Mouse (Mus musculus) left cerebral cortex, postnatal 4 days (tissue): Measurements from ENCODE around the gene Exoc6. TPM values are rescaled to one million over a fixed set of nuclear protein-coding genes. Genes with fewer than 3 reads are reported as not detected.

Experiments used
- DNase-seq: peaks from one replicate; pipeline ENCODE4 v3.0.0-alpha.2; 2022
- intact Hi-C: fragments of 180-260 bp; cut with DNase I; formaldehyde crosslinking; loops from one replicate; pipeline ENCODE4 v1.15.1; 2025
- total RNA-seq, 2 experiments: library from RNA; stranded (reverse); gene quantifications; 2 replicates each; pipeline ENCODE4 v1.2.3; 2021

The Exoc6 gene
- total RNA-seq, 2 experiments from 2014 or later: 54.5 to 55.5 TPM

DNA sequence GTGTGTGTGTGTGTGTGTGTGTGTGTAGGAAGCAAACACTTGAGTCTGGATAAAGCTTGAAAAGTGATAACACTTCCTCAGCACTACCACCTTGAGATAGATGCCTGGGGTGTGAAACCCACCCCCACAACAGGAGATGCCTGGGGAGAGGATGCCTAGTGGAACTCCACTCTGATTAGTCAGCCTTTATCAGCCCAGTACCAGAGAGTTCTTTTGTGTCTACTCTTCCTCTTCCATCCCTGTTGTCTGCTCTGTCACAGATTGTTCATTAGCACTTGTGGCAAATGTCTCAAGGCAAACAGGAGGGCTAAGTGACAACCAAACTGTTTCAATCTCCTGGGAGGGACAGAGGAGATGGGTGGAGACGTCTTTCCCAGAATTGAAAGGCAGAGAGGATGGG, 168.9 kb downstream of the Exoc6 start:
- DNase-seq: no peak
- intact Hi-C loops: no loop called here

DNA sequence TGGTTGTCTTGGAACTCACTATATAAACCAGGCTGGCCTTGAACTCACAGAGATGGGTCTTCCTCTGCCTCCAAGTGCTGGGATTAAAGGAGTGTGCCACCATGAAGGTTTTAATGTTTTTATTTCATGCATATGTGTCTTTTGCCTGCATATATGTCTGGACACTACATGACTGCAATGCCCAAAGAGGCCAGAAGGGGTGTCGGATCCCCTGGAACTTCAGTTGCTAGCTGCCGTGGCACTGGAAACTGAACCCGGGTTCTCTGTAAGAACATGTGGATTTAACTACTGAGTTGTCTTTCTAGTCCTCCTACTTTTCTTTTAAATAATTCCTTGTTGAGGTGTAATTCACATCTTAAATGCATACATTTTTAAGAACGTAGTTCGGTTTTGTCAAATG, 174.4 kb downstream of the Exoc6 start:
- intact Hi-C loops: no loop called here
- no peak for DNase-seq

DNA sequence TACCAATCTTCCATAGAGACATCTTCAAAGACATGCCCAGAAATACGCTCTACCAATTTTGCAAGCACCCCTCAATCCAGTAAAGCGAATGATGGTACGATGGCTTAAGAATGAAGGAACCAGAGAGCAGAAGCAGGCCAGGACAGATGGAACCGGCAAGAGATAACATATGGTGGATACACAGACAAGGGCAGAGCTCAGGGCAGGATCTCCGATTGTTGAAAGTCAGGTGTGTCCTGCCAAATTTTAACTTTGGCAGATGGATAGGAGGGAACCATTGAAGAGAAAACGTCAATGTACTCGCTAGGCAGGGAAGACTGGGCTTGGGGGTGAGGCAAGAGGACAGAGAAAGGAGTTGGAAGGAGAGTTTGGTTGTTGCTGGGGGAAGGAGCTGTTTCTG, 176.4 kb downstream of the Exoc6 start:
- intact Hi-C loops: no loop called here
- DNase-seq: no peak

DNA sequence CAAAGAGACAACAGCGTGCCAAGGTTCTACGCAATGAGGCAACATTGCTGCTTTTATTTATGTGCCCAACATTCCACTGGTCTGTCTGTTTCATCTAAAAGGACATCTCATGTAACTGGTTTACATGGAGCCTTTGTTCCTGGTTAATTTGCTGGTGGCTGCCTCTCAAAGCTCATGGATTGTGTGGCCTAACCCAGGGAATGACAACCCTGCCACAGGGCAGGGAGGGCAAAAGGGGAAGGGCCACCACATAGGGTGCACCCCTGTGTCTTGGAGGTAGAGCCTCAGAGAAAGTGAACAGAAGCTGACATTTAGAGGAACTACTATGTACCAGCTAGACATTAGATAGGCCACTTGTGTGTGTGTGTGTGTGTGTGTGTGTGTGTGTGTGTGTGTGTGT, 177.1 kb downstream of the Exoc6 start:
- no peak for DNase-seq
- intact Hi-C loops: no loop called here

Other genes starting within 250 kb of the Exoc6 start
- gene Ide, start 212.6 kb upstream of the Exoc6 start, total RNA-seq: 10 to 100 TPM; 43.3 to 48.0 TPM
- gene Kif11, start 174.0 kb upstream of the Exoc6 start, total RNA-seq: 1 to 10 TPM; 6.9 to 7.0 TPM
- gene Hhex, start 115.6 kb upstream of the Exoc6 start, total RNA-seq: 1 to 10 TPM; 1.8 to 2.8 TPM
- under 1 TPM in 1 of 2 experiments, not detected in 1; 0.22 TPM for gene Cyp26c1, start 135.2 kb downstream of the Exoc6 start, total RNA-seq
- gene Cyp26a1, start 147.4 kb downstream of the Exoc6 start, total RNA-seq: under 1 TPM in 1 of 2 experiments, not detected in 1; 0.20 TPM